Mouse (Mus musculus) MEL (cell line): ENCODE measurements around the gene Sectm1a. TPM values are rescaled to one million over a fixed set of nuclear protein-coding genes. Genes with fewer than 3 reads are reported as not detected.
"Not testable (repeated sequence)": the region's sequence is repeated elsewhere in the genome, so short reads cannot be mapped to it uniquely, and the experiment has no call there.

Experiments
- DNase-seq: peaks from one replicate; pipeline ENCODE4 v3.0.0; 2011; ENCODE audit warnings: low read depth, low spot score
- H3K27ac ChIP-seq: 2 replicates; pipeline ENCODE4 v1.5.1; 2012; ENCODE audit warnings: low read depth, mild to moderate bottlenecking, control low read depth, low read length, moderate library complexity; ENCODE audit not compliant: control insufficient read depth
- H3K27me3 ChIP-seq, 2 experiments: fragments of 150-350 bp in 1 of 2; sonication (generic) in 1 of 2; 2 replicates each; pipeline ENCODE4 v1.6.1; 2012; ENCODE audit warnings: low read length in 2 of 2, mild to moderate bottlenecking in 2 of 2, improper control_type of control experiment in 1 of 2, moderate library complexity in 1 of 2; ENCODE audit not compliant: insufficient read depth in 2 of 2, control insufficient read depth in 1 of 2
- H3K36me3 ChIP-seq, 2 experiments: 2 replicates each; pipeline ENCODE4 v1.6.1; 2012 to 2014; ENCODE audit warnings: low read length in 2 of 2, improper control_type of control experiment in 1 of 2, inconsistent platforms in 1 of 2, mild to moderate bottlenecking in 1 of 2; ENCODE audit not compliant: insufficient read depth in 2 of 2, control insufficient read depth in 1 of 2
- H3K4me1 ChIP-seq, 2 experiments: fragments of 150-350 bp in 1 of 2; sonication (generic) in 1 of 2; 2 replicates each; pipeline ENCODE4 v1.6.1; 2012; ENCODE audit warnings: low read length in 2 of 2, improper control_type of control experiment in 1 of 2, mild to moderate bottlenecking in 1 of 2; ENCODE audit not compliant: insufficient read depth in 2 of 2, control insufficient read depth in 1 of 2
- H3K4me3 ChIP-seq, 2 experiments: fragments of 150-350 bp in 1 of 2; sonication (generic) in 1 of 2; 2 replicates each; pipeline ENCODE4 v1.5.1; 2012; ENCODE audit warnings: low read depth in 2 of 2, low read length in 2 of 2, mild to moderate bottlenecking in 2 of 2, moderate library complexity in 2 of 2, control low read depth in 1 of 2, improper control_type of control experiment in 1 of 2; ENCODE audit not compliant: control insufficient read depth in 1 of 2, insufficient read depth in 1 of 2
- H3K79me2 ChIP-seq: 2 replicates; pipeline ENCODE4 v1.6.1; 2012; ENCODE audit warnings: mild to moderate bottlenecking, low read length, moderate library complexity; ENCODE audit not compliant: control insufficient read depth, poor library complexity, insufficient read depth
- H3K9ac ChIP-seq: 2 replicates; pipeline ENCODE4 v1.6.1; 2012; ENCODE audit warnings: low read depth, mild to moderate bottlenecking, control low read depth, low read length, moderate library complexity; ENCODE audit not compliant: control insufficient read depth, poor library complexity, severe bottlenecking
- H3K9me3 ChIP-seq: fragments of 150-350 bp; sonication (generic); replicated peaks from 2 replicates; pipeline ENCODE4 v1.6.1; 2012; ENCODE audit warnings: mild to moderate bottlenecking, low read length, improper control_type of control experiment, moderate library complexity; ENCODE audit not compliant: insufficient read depth
- BHLHE40 ChIP-seq: IDR thresholded peaks from 2 replicates; pipeline ENCODE4 v1.6.1; 2012; ENCODE audit warnings: low read depth, mild to moderate bottlenecking, inconsistent platforms, low read length, improper control_type of control experiment, borderline replicate concordance
- EP300 ChIP-seq, 2 experiments: IDR thresholded peaks; 2 replicates each; pipeline ENCODE4 v1.6.1; 2011; ENCODE audit warnings: improper control_type of control experiment in 2 of 2, low read length in 2 of 2, low read depth in 1 of 2, mild to moderate bottlenecking in 1 of 2
- HCFC1 ChIP-seq: IDR thresholded peaks from 2 replicates; pipeline ENCODE4 v1.6.1; 2012; ENCODE audit warnings: low read depth, mild to moderate bottlenecking, inconsistent platforms, low read length, improper control_type of control experiment, moderate library complexity
- NELFE ChIP-seq: IDR thresholded peaks from 2 replicates; pipeline ENCODE4 v1.6.1; 2011; ENCODE audit warnings: low read depth, low read length, improper control_type of control experiment
- POLR2AphosphoS2 ChIP-seq: IDR thresholded peaks from 2 replicates; pipeline ENCODE4 v1.6.1; 2011; ENCODE audit warnings: low read length, improper control_type of control experiment
- SIN3A ChIP-seq: IDR thresholded peaks from 2 replicates; pipeline ENCODE4 v1.6.1; 2012; ENCODE audit warnings: low read length, improper control_type of control experiment, inconsistent platforms
- SMC3 ChIP-seq: IDR thresholded peaks from 2 replicates; pipeline ENCODE4 v1.6.1; 2011; ENCODE audit warnings: low read depth, low read length, improper control_type of control experiment
- TBP ChIP-seq: IDR thresholded peaks from 2 replicates; pipeline ENCODE4 v1.8.0; 2011; ENCODE audit warnings: low read depth, low read length, improper control_type of control experiment
- UBTF ChIP-seq: IDR thresholded peaks from 2 replicates; pipeline ENCODE4 v1.6.1; 2012; ENCODE audit warnings: low read depth, mild to moderate bottlenecking, inconsistent platforms, low read length, improper control_type of control experiment, moderate library complexity, borderline replicate concordance; ENCODE audit not compliant: insufficient read depth
- ZNF384 ChIP-seq: IDR thresholded peaks from 2 replicates; pipeline ENCODE4 v1.6.1; 2012; ENCODE audit warnings: low read depth, mild to moderate bottlenecking, inconsistent platforms, low read length, improper control_type of control experiment
- polyA plus RNA-seq, 2 experiments: library from polyadenylated mRNA; stranded (reverse) in 1 of 2; unstranded in 1 of 2; fragments of >175 nt in 1 of 2; fragments of >200 nt in 1 of 2; gene quantifications; 2 replicates each; pipeline versions ENCODE4 v1.2.1 to v1.2.4; 2012; ENCODE audit warnings: low replicate concordance in 2 of 2, low read depth in 1 of 2; ENCODE audit not compliant: insufficient read length in 2 of 2, insufficient read depth in 1 of 2, missing spikeins in 1 of 2
- total RNA-seq: library from RNA; depleted of rRNA; stranded (reverse); fragments of 300-350 nt; gene quantifications from 2 replicates; pipeline ENCODE4 v1.2.3, GENCODE M21; 2012

The Sectm1a gene
- total and polyA plus RNA-seq, 3 experiments: 22.0 to 22.3 TPM; not detected in 1

- no peak overlapping the region for H3K27ac ChIP-seq
- DNase-seq: no peak
- no peak overlapping the region for H3K4me3 ChIP-seq
- H3K79me2 ChIP-seq: no peaks in the 10 kb centered on the region
- H3K9ac ChIP-seq: no peak overlapping the region
- H3K9me3 ChIP-seq: no peaks in the 10 kb centered on the region
- H3K4me1 ChIP-seq: no peaks in the 10 kb centered on the region
- H3K36me3 ChIP-seq: no peaks in the 10 kb centered on the region
- TF ChIP-seq SIN3A (no peak), HCFC1 (no peak), ZNF384 (no peak), BHLHE40 (0 out of 2 replicates have a peak, but pooled peaks have one; percentile 11), POLR2AphosphoS2 (no peak), SMC3 (no peak), UBTF (no peak), NELFE (no peak)
- peaks cover 0 to 3% of the 10 kb centered on the region in 2 experiments; a peak in 1 of 4 replicates for H3K27me3 ChIP-seq
Measured at GRCm38 (mm10) chr11:121061615-121062014, 19.4 kb downstream of the Sectm1a start.

- DNase-seq, H3K36me3 ChIP-seq, H3K9me3 ChIP-seq, H3K27ac ChIP-seq, H3K9ac ChIP-seq: not testable (repeated sequence)
- 0 out of 2 replicates have a peak, but pooled peaks have one; percentile 32 for TF ChIP-seq ZNF384
- TF ChIP-seq TBP: peak; percentile 95
- TF ChIP-seq, all 39 proteins: peak for 2; not testable (repeated sequence) for 37
- H3K4me1 ChIP-seq, H3K27me3 ChIP-seq, H3K4me3 ChIP-seq, H3K79me2 ChIP-seq: not testable (repeated sequence)
Measured at GRCm38 (mm10) chr11:121060401-121061067, 20.5 kb downstream of the Sectm1a start.

GRCm38 (mm10) chr11:121059471-121059870, 21.5 kb downstream of the Sectm1a start:
- no peak for TF ChIP-seq EP300 (IDR thresholded peaks at IDR 0.05; ENCODE audit: low read depth in 1 of 2, low read length in 2 of 2)
- TF ChIP-seq, all 39 proteins: peak for 0
- peaks cover 0 to 3% of the 10 kb centered on the region in 2 experiments; a peak in 1 of 4 replicates for H3K27me3 ChIP-seq
- H3K27ac ChIP-seq: no peak overlapping the region
- H3K4me1 ChIP-seq: no peaks in the 10 kb centered on the region
- no peaks in the 10 kb centered on the region for H3K36me3 ChIP-seq
- no peaks in the 10 kb centered on the region for H3K9me3 ChIP-seq
- H3K79me2 ChIP-seq: no peaks in the 10 kb centered on the region
- no peak overlapping the region for H3K4me3 ChIP-seq
- DNase-seq: no peak
- H3K9ac ChIP-seq: no peak overlapping the region
